Mouse (Mus musculus): ENCODE results near the gene Gfer. TPM values are rescaled to one million over a fixed set of nuclear protein-coding genes. Genes with fewer than 3 reads are reported as not detected.

The Gfer gene
- polyA plus RNA-seq, 1 experiment = not detected

DNA sequence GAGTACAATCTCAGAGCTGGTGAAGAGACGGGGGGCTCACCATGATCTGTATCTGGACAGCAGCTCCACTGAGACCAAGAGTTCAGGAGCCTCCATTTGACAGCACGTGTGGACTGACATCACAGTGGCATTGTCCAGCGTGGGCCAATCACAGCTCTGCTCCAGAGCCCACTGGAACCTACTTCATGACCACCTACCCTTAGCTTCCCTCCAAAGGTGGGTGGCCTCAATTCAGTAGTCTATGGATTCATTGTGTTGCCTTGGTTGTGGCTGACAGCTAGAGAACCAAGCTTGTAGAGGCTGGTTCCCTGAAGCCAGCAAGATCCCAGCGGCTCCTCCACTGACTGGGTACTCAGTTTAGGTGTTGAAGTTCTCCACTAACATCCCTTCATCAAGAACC lies 22.0 kb upstream of the Gfer start, which contains the start of the genes Rnf151 and Rps2:
TSS of gene Rnf151 (minus strand) at position 121 of the 400 bp plus-strand sequence.
TSS of gene Rps2 (plus strand) at position 174 of the 400 bp plus-strand sequence.
- WGBS = 85% methylated on average over 4 of the region's 4 CpGs
- no peak within 1 kb of the TSS for H3K27ac ChIP-seq (ENCODE audit: insufficient read depth, low read depth, low read length)
- peaks cover 10% of the 10 kb centered on the region for H3K4me1 ChIP-seq (ENCODE audit: control insufficient read depth, insufficient read depth, low read length)
- TF ChIP-seq POLR2A (IDR thresholded peaks at IDR 0.05; ENCODE audit: insufficient read depth, low read depth, low read length) = no peak
- no peak within 1 kb of the TSS for H3K4me3 ChIP-seq (ENCODE audit: insufficient read depth, low read depth, low read length)

DNA sequence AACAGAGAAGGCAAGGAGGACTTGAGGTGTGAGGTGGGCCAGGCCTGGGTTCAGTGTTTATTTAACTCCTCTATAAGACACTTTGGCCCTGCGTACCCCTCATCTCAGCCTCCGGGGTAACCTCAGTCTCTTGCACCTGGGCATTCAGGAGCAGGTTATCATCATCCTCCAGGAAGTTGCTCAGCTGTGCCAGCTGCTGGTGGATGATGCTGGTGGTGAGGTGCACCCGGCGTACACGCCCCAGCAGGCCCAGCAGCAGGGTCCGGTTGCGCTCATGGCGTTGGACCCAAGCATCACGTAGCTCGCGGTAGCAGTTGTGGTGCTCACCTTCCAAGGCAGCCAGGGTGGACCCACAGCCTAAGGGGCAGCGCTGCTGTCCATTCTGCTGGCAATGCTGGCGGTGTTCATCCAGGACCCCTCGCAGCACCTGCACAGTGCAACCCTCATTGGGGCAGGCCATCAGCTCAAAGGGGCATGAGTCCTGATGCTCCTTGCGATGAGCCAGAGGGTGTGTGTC lies 20.3 kb upstream of the Gfer start:
- 93% methylated on average over 15 of the region's 15 CpGs for WGBS
- TF ChIP-seq POLR2A (IDR thresholded peaks at IDR 0.05; ENCODE audit: insufficient read depth, low read depth, low read length) = no peak
- no peak for TF ChIP-seq CTCF (IDR thresholded peaks at IDR 0.05; ENCODE audit: insufficient read depth, low read depth, low read length)
- Histone ChIP-seq H3K27ac (ENCODE audit: insufficient read depth, low read depth, low read length) (no peak overlapping the region), H3K4me1 (ENCODE audit: control insufficient read depth, insufficient read depth, low read length) (peaks cover 2% of the 10 kb centered on the region), H3K4me3 (ENCODE audit: insufficient read depth, low read depth, low read length) (no peak overlapping the region)

DNA sequence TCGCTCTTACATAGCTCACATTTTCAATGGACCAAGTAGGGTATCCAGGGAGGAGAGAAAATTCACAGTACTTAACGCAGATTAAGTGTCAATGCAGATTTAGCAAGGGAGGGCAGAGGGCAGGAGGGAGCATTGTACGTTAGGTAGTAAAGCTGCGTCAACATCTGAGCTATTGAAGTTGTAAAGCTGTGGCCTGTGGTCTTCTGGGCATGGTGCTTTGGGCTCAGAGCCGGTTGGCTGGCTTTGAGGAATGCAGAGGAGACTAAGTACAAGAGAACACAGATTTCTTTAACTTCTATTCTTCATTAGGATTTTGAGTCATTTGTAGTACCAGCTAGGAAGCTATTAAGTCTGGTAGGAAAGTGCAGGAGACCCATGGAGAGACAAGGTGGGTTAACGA lies 19.6 kb upstream of the Gfer start:
- TF ChIP-seq POLR2A (IDR thresholded peaks at IDR 0.05; ENCODE audit: insufficient read depth, low read depth, low read length) = no peak
- no peak for TF ChIP-seq CTCF (IDR thresholded peaks at IDR 0.05; ENCODE audit: insufficient read depth, low read depth, low read length)
- H3K4me1 ChIP-seq (ENCODE audit: control insufficient read depth, insufficient read depth, low read length) = no peaks in the 10 kb centered on the region

DNA sequence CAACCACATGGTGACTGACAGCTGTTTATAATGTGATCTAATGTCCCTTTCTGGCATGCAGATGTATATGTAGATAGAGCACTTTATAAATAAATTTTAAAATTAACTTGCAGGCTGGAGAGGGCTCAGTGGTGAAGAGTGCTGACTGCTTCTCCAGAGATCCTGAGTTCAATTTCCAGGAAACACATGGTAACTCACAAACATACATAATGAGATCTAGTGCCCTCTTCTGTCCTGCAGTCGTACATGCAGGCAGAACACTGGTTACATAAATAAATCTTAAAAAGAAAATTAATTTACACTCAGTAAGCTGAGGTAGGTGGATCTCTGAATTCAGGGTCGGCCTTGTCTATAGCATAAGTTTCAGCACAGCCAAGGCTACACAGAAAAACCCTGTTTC lies 12.7 kb upstream of the Gfer start:
- H3K4me1 ChIP-seq (ENCODE audit: control insufficient read depth, insufficient read depth, low read length) = peaks cover 6% of the 10 kb centered on the region; the same call in 1 of the 2 replicates
- 29% methylated on average over 2 of the region's 2 CpGs for WGBS
- no peak for TF ChIP-seq POLR2A (IDR thresholded peaks at IDR 0.05; ENCODE audit: insufficient read depth, low read depth, low read length)
- TF ChIP-seq CTCF (IDR thresholded peaks at IDR 0.05; ENCODE audit: insufficient read depth, low read depth, low read length) = no peak
- no peak overlapping the region for H3K4me3 ChIP-seq (ENCODE audit: insufficient read depth, low read depth, low read length)
- H3K27ac ChIP-seq (ENCODE audit: insufficient read depth, low read depth, low read length) = no peak overlapping the region

More for the DNA sequence above, 19.6 kb upstream of the Gfer start:
- 58% methylated on average over 6 of the region's 6 CpGs for WGBS
- Histone ChIP-seq H3K27ac (ENCODE audit: insufficient read depth, low read depth, low read length) (no peak overlapping the region), H3K4me3 (ENCODE audit: insufficient read depth, low read depth, low read length) (no peak overlapping the region)

DNA sequence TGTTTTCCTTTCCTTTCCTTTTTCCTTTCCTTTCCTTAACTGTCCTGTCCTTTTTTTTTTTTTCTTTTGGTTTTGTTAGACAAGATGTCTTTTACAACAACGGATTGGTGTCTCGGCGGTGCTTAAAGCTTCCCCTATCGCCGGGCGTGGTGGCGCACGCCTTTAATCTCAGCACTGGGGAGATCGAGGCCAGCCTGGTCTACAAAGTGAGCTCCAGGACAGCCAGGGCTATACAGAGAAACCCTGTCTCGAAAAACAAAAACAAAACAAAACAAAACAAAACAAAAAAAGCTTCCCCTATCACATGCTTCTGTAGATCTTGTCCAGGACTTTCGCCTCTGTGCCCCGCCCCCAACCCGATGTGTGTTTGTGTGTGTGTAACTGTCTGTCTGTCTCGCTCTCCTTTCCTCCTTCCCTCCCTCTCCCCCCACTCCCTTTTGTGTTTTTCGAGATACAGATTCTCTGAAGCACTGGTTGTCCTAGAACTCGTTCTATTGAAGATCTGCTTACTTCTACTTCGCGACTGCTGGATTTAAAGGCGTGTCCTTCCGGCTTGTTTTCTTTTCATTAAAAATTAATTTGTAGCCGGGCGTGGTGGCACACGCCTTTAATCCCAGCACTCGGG lies 12.0 kb upstream of the Gfer start:
- peaks cover 6% of the 10 kb centered on the region; the same call in 1 of the 2 replicates for H3K4me1 ChIP-seq (ENCODE audit: control insufficient read depth, insufficient read depth, low read length)
- WGBS = 3% methylated on average over 24 of the region's 24 CpGs
- H3K4me3 ChIP-seq (ENCODE audit: insufficient read depth, low read depth, low read length) = peak overlapping the region; percentile 96
- H3K27ac ChIP-seq (ENCODE audit: insufficient read depth, low read depth, low read length) = peak overlapping the region; percentile 25
- TF ChIP-seq CTCF (IDR thresholded peaks at IDR 0.05; ENCODE audit: insufficient read depth, low read depth, low read length) (no peak), POLR2A (IDR thresholded peaks at IDR 0.05; ENCODE audit: insufficient read depth, low read depth, low read length) (no peak)

DNA sequence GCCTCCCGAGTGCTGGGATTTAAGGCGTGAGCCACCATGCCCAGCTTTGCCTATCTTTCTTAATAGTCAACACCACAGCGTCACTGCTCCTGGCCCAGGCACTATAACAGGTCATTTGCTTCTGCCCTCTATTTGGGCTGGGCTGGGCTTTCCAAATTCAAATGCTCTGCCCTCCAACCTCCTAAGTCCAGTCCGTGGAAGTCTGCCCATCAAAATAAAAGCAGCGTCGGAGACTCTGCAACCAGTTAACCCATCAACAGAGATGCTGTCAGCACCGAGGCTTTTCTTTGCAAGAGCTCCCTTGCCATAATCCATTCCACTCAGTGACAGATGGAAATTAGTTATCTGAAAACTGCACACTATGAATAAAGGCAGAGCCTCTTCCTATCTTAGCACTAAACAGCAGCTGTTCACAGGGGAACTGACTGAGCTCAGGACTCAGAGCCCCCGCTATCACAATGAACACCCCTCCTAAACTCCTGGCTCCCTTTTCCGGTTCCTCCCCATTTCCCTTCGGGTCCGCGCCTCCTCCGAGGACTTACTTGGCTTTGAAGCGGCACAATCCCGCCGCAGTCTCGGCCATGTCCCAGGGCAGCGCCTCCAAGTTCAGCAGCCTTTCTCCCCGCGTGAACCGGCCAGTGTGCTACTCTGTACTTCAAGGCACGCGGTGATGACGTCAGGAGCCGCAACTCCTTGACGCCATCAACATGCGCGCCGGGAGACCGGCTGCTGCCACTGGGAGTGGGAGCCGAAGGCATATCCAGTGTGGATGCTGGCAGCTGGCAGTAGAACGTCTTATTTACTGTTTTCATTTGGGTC lies 11.2 kb upstream of the Gfer start, which contains the start of gene Tbl3:
TSS of gene Tbl3 (minus strand) at position 679 of the 819 bp plus-strand sequence.
- Histone ChIP-seq H3K27ac (ENCODE audit: insufficient read depth, low read depth, low read length) (peak within 1 kb of the TSS; percentile 25), H3K4me1 (ENCODE audit: control insufficient read depth, insufficient read depth, low read length) (peaks cover 6% of the 10 kb centered on the region; the same call in 1 of the 2 replicates), H3K4me3 (ENCODE audit: insufficient read depth, low read depth, low read length) (peak within 1 kb of the TSS; percentile 96)
- 3% methylated on average over 32 of the region's 32 CpGs for WGBS
- TF ChIP-seq POLR2A (IDR thresholded peaks at IDR 0.05; ENCODE audit: insufficient read depth, low read depth, low read length) = peak; percentile 86; the same call in 1 of the 2 replicates
- TF ChIP-seq CTCF (IDR thresholded peaks at IDR 0.05; ENCODE audit: insufficient read depth, low read depth, low read length) = no peak

DNA sequence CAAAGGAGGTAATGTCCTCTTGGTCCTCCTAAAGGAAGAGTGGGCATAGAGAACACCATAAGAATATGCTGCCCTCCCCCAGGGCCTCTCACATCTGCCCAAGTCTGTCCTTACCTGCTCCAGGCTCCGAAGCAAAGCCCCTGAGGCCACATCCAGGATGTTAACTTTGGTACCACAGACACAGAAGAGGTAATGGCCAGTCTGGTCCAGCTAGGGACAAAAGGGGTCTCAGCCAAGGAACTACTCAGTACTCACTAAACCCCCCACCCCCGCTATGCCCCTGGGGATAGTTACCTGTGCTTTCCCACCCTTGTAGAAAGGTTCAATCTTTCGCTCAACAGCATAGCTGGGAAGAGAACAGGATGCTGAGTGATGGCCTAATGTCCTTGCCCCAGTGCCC lies 9.9 kb upstream of the Gfer start:
- Histone ChIP-seq H3K27ac (ENCODE audit: insufficient read depth, low read depth, low read length) (no peak overlapping the region), H3K4me3 (ENCODE audit: insufficient read depth, low read depth, low read length) (no peak overlapping the region), H3K4me1 (ENCODE audit: control insufficient read depth, insufficient read depth, low read length) (peaks cover 6% of the 10 kb centered on the region; the same call in 1 of the 2 replicates)
- 98% methylated on average over 3 of the region's 3 CpGs for WGBS
- TF ChIP-seq POLR2A (IDR thresholded peaks at IDR 0.05; ENCODE audit: insufficient read depth, low read depth, low read length) (no peak), CTCF (IDR thresholded peaks at IDR 0.05; ENCODE audit: insufficient read depth, low read depth, low read length) (no peak)

DNA sequence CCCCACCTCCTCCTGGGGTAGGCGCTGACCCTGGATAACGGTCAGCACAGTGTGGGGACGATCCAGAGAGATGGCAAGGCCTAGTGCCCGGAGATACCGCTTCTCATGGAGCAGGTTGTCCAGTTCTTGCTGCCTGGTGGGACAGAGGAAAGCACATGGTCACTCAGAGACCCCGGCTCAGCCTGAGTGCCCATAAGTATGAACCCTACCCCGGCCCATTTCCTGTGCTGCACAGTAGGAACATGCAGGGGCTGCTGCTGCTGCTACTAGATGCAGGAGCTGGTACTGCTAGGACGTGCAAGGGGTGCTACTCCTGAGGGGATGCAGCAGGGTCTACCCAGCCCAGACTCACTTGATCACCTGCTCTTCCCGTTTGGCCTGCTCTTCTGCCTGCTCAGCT lies 5.3 kb upstream of the Gfer start:
- Histone ChIP-seq H3K4me1 (ENCODE audit: control insufficient read depth, insufficient read depth, low read length) (peaks cover 4% of the 10 kb centered on the region; the same call in 1 of the 2 replicates), H3K4me3 (ENCODE audit: insufficient read depth, low read depth, low read length) (no peak overlapping the region), H3K27ac (ENCODE audit: insufficient read depth, low read depth, low read length) (no peak overlapping the region)
- TF ChIP-seq POLR2A (IDR thresholded peaks at IDR 0.05; ENCODE audit: insufficient read depth, low read depth, low read length) = no peak
- TF ChIP-seq CTCF (IDR thresholded peaks at IDR 0.05; ENCODE audit: insufficient read depth, low read depth, low read length) = no peak
- WGBS = 94% methylated on average over 9 of the region's 9 CpGs

DNA sequence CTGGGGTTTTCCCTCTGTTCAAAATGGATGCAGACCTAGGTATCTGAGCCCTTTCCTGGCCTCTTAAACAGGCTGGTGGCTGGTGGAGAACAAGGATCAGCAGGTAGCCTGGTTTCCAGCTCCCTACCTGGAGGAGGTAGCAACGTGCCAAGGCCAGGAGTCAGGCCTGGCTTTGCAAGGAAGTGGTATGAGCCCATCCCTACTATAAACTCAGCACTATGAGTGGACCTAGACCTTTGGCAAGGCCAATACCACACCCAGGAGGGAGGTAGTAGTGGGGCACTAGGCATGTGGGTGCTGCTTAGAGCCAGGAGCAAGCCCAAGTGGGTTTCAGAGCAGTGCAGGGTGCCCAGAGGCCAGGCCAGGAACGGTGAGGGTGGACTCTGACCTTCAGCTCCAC lies 3.5 kb upstream of the Gfer start:
- TF ChIP-seq CTCF (IDR thresholded peaks at IDR 0.05; ENCODE audit: insufficient read depth, low read depth, low read length) = no peak
- no peak for TF ChIP-seq POLR2A (IDR thresholded peaks at IDR 0.05; ENCODE audit: insufficient read depth, low read depth, low read length)
- 84% methylated on average over 2 of the region's 2 CpGs for WGBS
- Histone ChIP-seq H3K4me1 (ENCODE audit: control insufficient read depth, insufficient read depth, low read length) (peaks cover 6% of the 10 kb centered on the region), H3K4me3 (ENCODE audit: insufficient read depth, low read depth, low read length) (no peak overlapping the region), H3K27ac (ENCODE audit: insufficient read depth, low read depth, low read length) (no peak overlapping the region)

Data from olfactory bulb, adult 2 months (tissue).